Mouse (Mus musculus) hindbrain, embryonic 16.5 days (tissue): ENCODE measurements around the gene Klf2. TPM values are rescaled to one million over a fixed set of nuclear protein-coding genes. Genes with fewer than 3 reads are reported as not detected.

Experiments used
- ATAC-seq: fragments of 200-750 bp; cut with Nextera tagmentation; 2 replicates; pipeline ENCODE4 v1.8.0; 2017; ENCODE audit warnings: moderate TSS enrichment, moderate library complexity
- H3K27ac ChIP-seq: fragments of 300-500 bp; sonication (generic); 2 replicates; pipeline ENCODE4 v1.5.1; 2014; ENCODE audit warnings: low read depth, mild to moderate bottlenecking, control low read depth, low read length, moderate library complexity
- H3K27me3 ChIP-seq: fragments of 300-500 bp; sonication (generic); replicated peaks from 2 replicates; pipeline ENCODE4 v1.6.1; 2014; ENCODE audit warnings: low read length; ENCODE audit not compliant: control insufficient read depth, insufficient read depth
- H3K36me3 ChIP-seq: fragments of 300-500 bp; sonication (generic); 2 replicates; pipeline ENCODE4 v1.6.1; 2014; ENCODE audit warnings: mild to moderate bottlenecking, low read length, moderate library complexity, mixed read lengths; ENCODE audit not compliant: control insufficient read depth, insufficient read depth
- H3K4me1 ChIP-seq: fragments of 300-500 bp; sonication (generic); 2 replicates; pipeline ENCODE4 v1.6.1; 2014; ENCODE audit warnings: low read depth, low read length; ENCODE audit not compliant: control insufficient read depth, insufficient read depth
- H3K4me2 ChIP-seq: fragments of 300-500 bp; sonication (generic); 2 replicates; pipeline ENCODE4 v1.6.1; 2014; ENCODE audit warnings: mild to moderate bottlenecking, low read length, control low read depth, moderate library complexity
- H3K4me3 ChIP-seq: fragments of 300-500 bp; sonication (generic); 2 replicates; pipeline ENCODE4 v1.5.1; 2014; ENCODE audit warnings: mild to moderate bottlenecking, low read length, control low read depth, moderate library complexity
- H3K9ac ChIP-seq: fragments of 300-500 bp; sonication (generic); 2 replicates; pipeline ENCODE4 v1.6.1; 2014; ENCODE audit warnings: low read depth, mild to moderate bottlenecking, control low read depth, low read length, moderate library complexity
- H3K9me3 ChIP-seq: fragments of 300-500 bp; sonication (generic); 2 replicates; pipeline ENCODE4 v1.6.1; 2014; ENCODE audit warnings: mild to moderate bottlenecking, low read length, moderate library complexity; ENCODE audit not compliant: control insufficient read depth
- WGBS: fragments of 180-500 bp; shearing (Covaris S2); extraction: QIAGEN DNeasy Blood & Tissue Kit; methylation state at CpG from one replicate; pipeline ENCODE4 v1.1.7; 2014; 5-methylcytosine and 5-hydroxymethylcytosine counted together
- polyA plus RNA-seq: library from polyadenylated mRNA; unstranded; fragments of >200 nt; fragmentation: Nextera tagmentation; extraction: Ambion mirVana; gene quantifications from 2 replicates; pipeline ENCODE4 v1.2.1, GENCODE M21; 2015

Klf2 gene
- polyA plus RNA-seq, 1 experiment from 2014 or later, result 5.1 TPM

GRCm38 (mm10) chr8:72352951-72353699 is 34.3 kb downstream of the Klf2 start:
- H3K27ac ChIP-seq, result no peak overlapping the region
- H3K9ac ChIP-seq, result no peak overlapping the region
- no peaks in the 10 kb centered on the region for H3K9me3 ChIP-seq
- peaks cover 24% of the 10 kb centered on the region for H3K36me3 ChIP-seq
- no peaks in the 10 kb centered on the region for H3K4me1 ChIP-seq
- H3K4me3 ChIP-seq, result no peak overlapping the region
- H3K4me2 ChIP-seq, result no peak overlapping the region
- no peaks in the 10 kb centered on the region for H3K27me3 ChIP-seq
- 0 out of 2 replicates have a peak, but pooled peaks have one; percentile 39 for ATAC-seq
- WGBS, result 83% methylated on average over 8 of the region's 8 CpGs

- ATAC-seq, result no peak
- Histone ChIP-seq H3K9me3 (no peaks in the 10 kb centered on the region), H3K4me3 (no peak overlapping the region), H3K9ac (no peak overlapping the region), H3K4me2 (no peak overlapping the region), H3K36me3 (peaks cover 26% of the 10 kb centered on the region), H3K27ac (no peak overlapping the region), H3K4me1 (no peaks in the 10 kb centered on the region), H3K27me3 (no peaks in the 10 kb centered on the region)
- 90% methylated on average over 7 of the region's 7 CpGs for WGBS
These were observed 34.8 kb downstream of the Klf2 start for GRCm38 (mm10) chr8:72353700-72354045.

GRCm38 (mm10) chr8:72354272-72354671 is 35.4 kb downstream of the Klf2 start:
- no peak overlapping the region for H3K27ac ChIP-seq
- no peak overlapping the region for H3K9ac ChIP-seq
- ATAC-seq, result no peak
- no peak overlapping the region for H3K4me2 ChIP-seq
- WGBS, result 83% methylated on average over 11 of the region's 11 CpGs
- H3K4me3 ChIP-seq, result no peak overlapping the region
- H3K4me1 ChIP-seq, result no peaks in the 10 kb centered on the region
- no peaks in the 10 kb centered on the region for H3K9me3 ChIP-seq
- H3K27me3 ChIP-seq, result no peaks in the 10 kb centered on the region
- H3K36me3 ChIP-seq, result peaks cover 31% of the 10 kb centered on the region

GRCm38 (mm10) chr8:72356593-72356992 is 37.8 kb downstream of the Klf2 start:
- no peak overlapping the region for H3K4me2 ChIP-seq

GRCm38 (mm10) chr8:72360162-72360561 is 41.3 kb downstream of the Klf2 start:
- no peak overlapping the region for H3K9ac ChIP-seq
- no peak overlapping the region for H3K4me2 ChIP-seq
- no peak overlapping the region for H3K4me3 ChIP-seq
- H3K27ac ChIP-seq, result no peak overlapping the region
- peaks cover 33% of the 10 kb centered on the region for H3K36me3 ChIP-seq
- H3K27me3 ChIP-seq, result no peaks in the 10 kb centered on the region
- H3K4me1 ChIP-seq, result no peaks in the 10 kb centered on the region
- H3K9me3 ChIP-seq, result no peaks in the 10 kb centered on the region
- ATAC-seq, result no peak

More at GRCm38 (mm10) chr8:72356593-72356992, 37.8 kb downstream of the Klf2 start:
- Histone ChIP-seq H3K9ac (no peak overlapping the region), H3K36me3 (peaks cover 29% of the 10 kb centered on the region), H3K9me3 (no peaks in the 10 kb centered on the region), H3K27me3 (no peaks in the 10 kb centered on the region), H3K4me3 (no peak overlapping the region), H3K27ac (no peak overlapping the region), H3K4me1 (no peaks in the 10 kb centered on the region)
- ATAC-seq, result no peak
- WGBS, result 92% methylated on average over 3 of the region's 3 CpGs

DNA sequence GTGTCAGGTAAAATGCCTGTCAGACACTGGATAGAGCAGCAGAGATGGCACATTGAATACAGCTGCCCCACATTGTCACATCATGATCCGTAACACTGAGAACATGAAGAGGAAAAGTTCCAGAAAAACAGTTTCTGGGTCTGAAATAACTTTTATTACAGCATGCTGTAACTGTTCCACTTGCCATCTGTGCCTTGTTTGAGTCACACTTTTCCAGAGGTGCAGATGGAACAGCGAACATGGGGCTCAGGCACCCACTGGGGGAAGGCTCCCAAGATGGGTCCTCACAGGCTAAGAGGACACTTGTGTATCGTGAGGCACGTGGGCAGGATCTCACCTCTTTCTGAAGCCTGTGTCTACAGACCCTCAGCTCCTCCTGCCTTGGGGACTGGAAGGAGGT is 43.9 kb downstream of the Klf2 start:
- Histone ChIP-seq H3K4me2 (no peak overlapping the region), H3K4me1 (no peaks in the 10 kb centered on the region), H3K36me3 (peaks cover 25% of the 10 kb centered on the region), H3K9ac (no peak overlapping the region), H3K9me3 (no peaks in the 10 kb centered on the region), H3K4me3 (no peak overlapping the region), H3K27ac (no peak overlapping the region), H3K27me3 (no peaks in the 10 kb centered on the region)
- WGBS, result 93% methylated on average over 4 of the region's 4 CpGs
- no peak for ATAC-seq

- Histone ChIP-seq H3K4me3 (no peak overlapping the region), H3K4me2 (no peak overlapping the region), H3K4me1 (no peaks in the 10 kb centered on the region), H3K27ac (no peak overlapping the region), H3K9ac (no peak overlapping the region), H3K9me3 (no peaks in the 10 kb centered on the region), H3K36me3 (peaks cover 28% of the 10 kb centered on the region), H3K27me3 (no peaks in the 10 kb centered on the region)
- WGBS, result 86% methylated on average over 7 of the region's 7 CpGs
- ATAC-seq, result no peak
These were observed 44.6 kb downstream of the Klf2 start for GRCm38 (mm10) chr8:72363457-72363856.

- Histone ChIP-seq H3K9me3 (no peaks in the 10 kb centered on the region), H3K36me3 (peaks cover 32% of the 10 kb centered on the region), H3K4me1 (no peaks in the 10 kb centered on the region), H3K27ac (no peak overlapping the region), H3K9ac (no peak overlapping the region), H3K27me3 (no peaks in the 10 kb centered on the region), H3K4me2 (no peak overlapping the region), H3K4me3 (no peak overlapping the region)
- ATAC-seq, result no peak
- 97% methylated on average over 2 of the region's 2 CpGs for WGBS
These were observed 46.2 kb downstream of the Klf2 start for GRCm38 (mm10) chr8:72365016-72365415.

DNA sequence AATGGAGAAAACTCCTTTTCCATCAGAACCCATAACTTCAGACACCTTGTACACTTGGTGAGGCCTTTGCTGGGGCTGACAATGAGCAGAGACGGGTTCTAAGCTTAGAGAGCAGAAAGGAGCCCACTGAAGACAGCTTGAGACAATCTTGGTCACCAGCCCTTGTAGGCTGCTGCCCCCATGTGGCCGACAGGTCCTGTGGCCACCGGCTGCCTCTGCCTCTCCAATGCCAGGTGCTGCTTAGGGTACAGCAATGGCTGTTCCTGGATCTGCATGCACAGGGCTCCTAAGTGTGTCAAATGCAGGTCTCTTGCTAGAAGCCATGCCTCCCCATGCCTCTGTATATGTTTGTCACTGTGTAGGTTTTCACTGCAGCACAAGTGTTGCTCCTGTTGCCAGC is 47.0 kb downstream of the Klf2 start:
- Histone ChIP-seq H3K9ac (no peak overlapping the region), H3K4me1 (no peaks in the 10 kb centered on the region), H3K27me3 (no peaks in the 10 kb centered on the region), H3K4me2 (no peak overlapping the region), H3K4me3 (no peak overlapping the region), H3K9me3 (no peaks in the 10 kb centered on the region), H3K27ac (no peak overlapping the region), H3K36me3 (peaks cover 39% of the 10 kb centered on the region)
- 33% methylated on average over 3 of the region's 3 CpGs for WGBS
- ATAC-seq, result peak; percentile 64; the same call in 1 of the 2 replicates
